Mouse (Mus musculus): ENCODE results near the gene Gm16381. TPM values are rescaled to one million over a fixed set of nuclear protein-coding genes. Genes with fewer than 3 reads are reported as not detected.
"Not testable (repeated sequence)": the region's sequence is repeated elsewhere in the genome, so short reads cannot be mapped to it uniquely, and the experiment has no call there.

Gm16381 gene
- polyA plus RNA-seq (2015; fragmentation: Nextera tagmentation; extraction: Ambion mirVana) = not detected in 2 replicates

GRCm38 (mm10) chr12:87644520-87644919 lies at the start of gene Gm16381:
TSS of gene Gm16381 (minus strand) at chr12:87644620.
- H3K4me2 ChIP-seq; H3K27ac ChIP-seq; H3K27me3 ChIP-seq; ATAC-seq (ENCODE audit: insufficient number of reproducible peaks, low FRiP score, low TSS enrichment, low read depth); H3K9me3 ChIP-seq; H3K36me3 ChIP-seq; H3K4me1 ChIP-seq; H3K9ac ChIP-seq; H3K4me3 ChIP-seq: not testable (repeated sequence)
- 80% methylated on average over 2 of the region's 2 CpGs for WGBS

GRCm38 (mm10) chr12:87652916-87653703 lies 8.7 kb upstream of the Gm16381 start:
- 65% methylated on average over 2 of the region's 4 CpGs for WGBS
- not testable (repeated sequence) for ATAC-seq (ENCODE audit: insufficient number of reproducible peaks, low FRiP score, low TSS enrichment, low read depth); H3K4me2 ChIP-seq; H3K4me3 ChIP-seq; H3K4me1 ChIP-seq; H3K9me3 ChIP-seq; H3K9ac ChIP-seq; H3K27ac ChIP-seq; H3K36me3 ChIP-seq; H3K27me3 ChIP-seq

- WGBS = 85% methylated on average over 6 of the region's 7 CpGs
- H3K4me3 ChIP-seq; H3K4me1 ChIP-seq; H3K9ac ChIP-seq; H3K36me3 ChIP-seq; H3K4me2 ChIP-seq; H3K27ac ChIP-seq; H3K27me3 ChIP-seq; ATAC-seq (ENCODE audit: insufficient number of reproducible peaks, low FRiP score, low TSS enrichment, low read depth); H3K9me3 ChIP-seq: not testable (repeated sequence)
Measured at GRCm38 (mm10) chr12:87618569-87618968, 25.9 kb downstream of the Gm16381 start, which contains the start of gene Gm4027. TSS of gene Gm4027 (plus strand) at chr12:87618869.

GRCm38 (mm10) chr12:87602388-87602787 lies 42.0 kb downstream of the Gm16381 start, which contains the start of gene Oog1:
TSS of gene Oog1 (plus strand) at chr12:87602688.
- H3K4me1 ChIP-seq; H3K4me3 ChIP-seq; H3K9ac ChIP-seq; H3K4me2 ChIP-seq; H3K9me3 ChIP-seq; ATAC-seq (ENCODE audit: insufficient number of reproducible peaks, low FRiP score, low TSS enrichment, low read depth); H3K27me3 ChIP-seq; H3K36me3 ChIP-seq; H3K27ac ChIP-seq: not testable (repeated sequence)
- 65% methylated on average over 1 of the region's 2 CpGs for WGBS

- not testable (repeated sequence) for H3K9ac ChIP-seq; H3K27ac ChIP-seq; H3K27me3 ChIP-seq; H3K4me1 ChIP-seq; H3K9me3 ChIP-seq; H3K4me2 ChIP-seq; ATAC-seq (ENCODE audit: insufficient number of reproducible peaks, low FRiP score, low TSS enrichment, low read depth); H3K4me3 ChIP-seq; H3K36me3 ChIP-seq
- WGBS = 2% methylated on average over 2 of the region's 2 CpGs
Measured at GRCm38 (mm10) chr12:87601388-87601787, 43.0 kb downstream of the Gm16381 start.

Other genes starting within 250 kb of the Gm16381 start
- 242 and 296 TPM in 2 replicates for gene Slirp, start 200.7 kb downstream of the Gm16381 start, polyA plus RNA-seq (2015; fragmentation: Nextera tagmentation; extraction: Ambion mirVana)
- gene Alkbh1, start 200.6 kb downstream of the Gm16381 start, polyA plus RNA-seq (2015; fragmentation: Nextera tagmentation; extraction: Ambion mirVana) = 53.2 and 66.1 TPM in 2 replicates
- gene Snw1, start 172.3 kb downstream of the Gm16381 start, polyA plus RNA-seq (2015; fragmentation: Nextera tagmentation; extraction: Ambion mirVana) = 113 TPM in 2 replicates
- gene Gm5788, start 149.9 kb downstream of the Gm16381 start, polyA plus RNA-seq (2015; fragmentation: Nextera tagmentation; extraction: Ambion mirVana) = not detected in 2 replicates
- gene Gm8300, start 130.3 kb downstream of the Gm16381 start, polyA plus RNA-seq (2015; fragmentation: Nextera tagmentation; extraction: Ambion mirVana) = not detected in 2 replicates
- gene Oog1, start 41.9 kb downstream of the Gm16381 start, polyA plus RNA-seq (2015; fragmentation: Nextera tagmentation; extraction: Ambion mirVana) = not detected in 2 replicates
- not detected in 2 replicates for gene Gm4027, start 25.8 kb downstream of the Gm16381 start, polyA plus RNA-seq (2015; fragmentation: Nextera tagmentation; extraction: Ambion mirVana)
- gene Gm21319, start 131.1 kb upstream of the Gm16381 start, polyA plus RNA-seq (2015; fragmentation: Nextera tagmentation; extraction: Ambion mirVana) = not detected in 2 replicates
- gene Gm21936, start 150.9 kb upstream of the Gm16381 start, polyA plus RNA-seq (2015; fragmentation: Nextera tagmentation; extraction: Ambion mirVana) = not detected in 2 replicates
- gene BB287469, start 172.0 kb upstream of the Gm16381 start, polyA plus RNA-seq (2015; fragmentation: Nextera tagmentation; extraction: Ambion mirVana) = not detected in 2 replicates
- gene Gm2001, start 197.7 kb upstream of the Gm16381 start, polyA plus RNA-seq (2015; fragmentation: Nextera tagmentation; extraction: Ambion mirVana) = not detected in 2 replicates
- not detected in 2 replicates for gene Gm2016, start 229.5 kb upstream of the Gm16381 start, polyA plus RNA-seq (2015; fragmentation: Nextera tagmentation; extraction: Ambion mirVana)